Mouse (Mus musculus) erythroblast, embryonic 14.5 days (primary cell): Measurements from ENCODE around the gene Onecut3.

Source experiments
- GATA1 ChIP-seq: IDR thresholded peaks from 2 replicates; pipeline ENCODE4 v1.6.1; 2012; ENCODE audit warnings: low read length, inconsistent platforms, mixed read lengths
- TAL1 ChIP-seq: IDR thresholded peaks from 3 replicates; pipeline ENCODE4 v1.6.1; 2012; ENCODE audit warnings: low read length, inconsistent platforms, mixed read lengths

DNA sequence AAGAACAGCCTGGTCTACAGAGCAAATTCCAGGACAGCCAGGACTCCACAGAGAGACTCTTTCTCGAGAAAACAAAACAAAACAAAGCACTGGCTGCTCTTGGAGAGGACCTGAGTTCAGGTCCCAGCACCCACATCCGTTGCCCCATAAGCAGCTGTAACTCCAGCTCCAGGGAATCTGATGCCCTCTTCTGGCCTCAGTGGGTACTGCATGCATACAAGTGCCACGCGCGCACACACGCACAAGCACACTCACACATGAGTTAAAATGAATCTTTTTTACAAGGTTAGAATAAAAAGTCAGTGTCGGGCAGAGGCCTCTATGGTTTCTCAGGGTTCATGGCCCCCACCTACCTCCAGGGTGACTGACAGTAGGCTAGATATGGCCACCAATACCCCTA, 28.7 kb downstream of the Onecut3 start:
- TF ChIP-seq TAL1: no peak
- no peak for TF ChIP-seq GATA1
